Mouse (Mus musculus): Measurements from ENCODE around the gene Hdac7.
A peak's percentile ranks its signal among the peaks of the same experiment; 100 is the strongest.

Gene Hdac7

GRCm38 (mm10) chr15:97854059-97854458 lies 9.8 kb upstream of the Hdac7 start:
- DNase-seq = no peak

- DNase-seq = no peak
Measured at GRCm38 (mm10) chr15:97852291-97852690, 8.0 kb upstream of the Hdac7 start.

- DNase-seq = no peak
Measured at GRCm38 (mm10) chr15:97851011-97851410, 6.7 kb upstream of the Hdac7 start.

- peak in 1 of 2 experiments; percentile 38 for DNase-seq
Measured at GRCm38 (mm10) chr15:97850441-97850840, 6.1 kb upstream of the Hdac7 start.

- peak; percentile 87 to 95 for DNase-seq
Measured at GRCm38 (mm10) chr15:97849116-97849911, 5.0 kb upstream of the Hdac7 start.

GRCm38 (mm10) chr15:97847866-97848265 lies 3.6 kb upstream of the Hdac7 start:
- DNase-seq = no peak

GRCm38 (mm10) chr15:97847285-97847684 lies 3.0 kb upstream of the Hdac7 start:
- no peak for DNase-seq

- DNase-seq = no peak
Measured at GRCm38 (mm10) chr15:97846121-97846882, 2.0 kb upstream of the Hdac7 start.

GRCm38 (mm10) chr15:97843247-97843651 lies 1.1 kb downstream of the Hdac7 start:
- DNase-seq = no peak

GRCm38 (mm10) chr15:97842058-97842457 lies 2.2 kb downstream of the Hdac7 start:
- no peak for DNase-seq

GRCm38 (mm10) chr15:97841383-97841782 lies 2.9 kb downstream of the Hdac7 start:
- DNase-seq = no peak

- DNase-seq = no peak
Measured at GRCm38 (mm10) chr15:97840781-97841180, 3.5 kb downstream of the Hdac7 start.

- DNase-seq = peak; percentile 90 to 94
Measured at GRCm38 (mm10) chr15:97839991-97840455, 4.3 kb downstream of the Hdac7 start.

GRCm38 (mm10) chr15:97839473-97839872 lies 4.8 kb downstream of the Hdac7 start:
- no peak for DNase-seq

GRCm38 (mm10) chr15:97839012-97839411 lies 5.3 kb downstream of the Hdac7 start:
- no peak for DNase-seq

- peak in 1 of 2 experiments; percentile 76 for DNase-seq
Measured at GRCm38 (mm10) chr15:97838395-97838794, 5.9 kb downstream of the Hdac7 start.

GRCm38 (mm10) chr15:97837491-97838061 lies 6.7 kb downstream of the Hdac7 start:
- peak in 1 of 2 experiments; percentile 73 for DNase-seq

GRCm38 (mm10) chr15:97836894-97837247 lies 7.4 kb downstream of the Hdac7 start:
- DNase-seq = no peak

- no peak for DNase-seq
Measured at GRCm38 (mm10) chr15:97836153-97836893, 8.0 kb downstream of the Hdac7 start.

GRCm38 (mm10) chr15:97832764-97833479 lies 11.4 kb downstream of the Hdac7 start:
- DNase-seq = no peak

- peak; percentile 64 to 84 for DNase-seq
Measured at GRCm38 (mm10) chr15:97831987-97832640, 12.2 kb downstream of the Hdac7 start.
